Mouse (Mus musculus) lung, postnatal 0 days (tissue): ENCODE measurements around the gene Gm17374. TPM values are rescaled to one million over a fixed set of nuclear protein-coding genes. Genes with fewer than 3 reads are reported as not detected.

Experiments
- ATAC-seq: fragments of 200-750 bp; cut with Nextera tagmentation; 2 replicates; pipeline ENCODE4 v1.8.0; 2017; ENCODE audit warnings: moderate library complexity
- DNase-seq: peaks from one replicate; pipeline ENCODE4 v3.0.0-alpha.2; 2016; ENCODE audit warnings: low spot score
- H3K27ac ChIP-seq: fragments of 300-500 bp; sonication (generic); 2 replicates; pipeline ENCODE4 v1.5.1; 2014; ENCODE audit warnings: antibody characterized with exemption, mild to moderate bottlenecking, low read length, mixed read lengths
- H3K27me3 ChIP-seq: fragments of 300-500 bp; sonication (generic); replicated peaks from 2 replicates; pipeline ENCODE4 v1.6.1; 2014; ENCODE audit warnings: low read length, mixed read lengths; ENCODE audit not compliant: insufficient read depth
- H3K36me3 ChIP-seq: fragments of 300-500 bp; sonication (generic); 2 replicates; pipeline ENCODE4 v1.6.1; 2014; ENCODE audit warnings: low read length, mixed read lengths; ENCODE audit not compliant: insufficient read depth
- H3K4me1 ChIP-seq: fragments of 300-500 bp; sonication (generic); 2 replicates; pipeline ENCODE4 v1.6.1; 2014; ENCODE audit warnings: antibody characterized with exemption, low read depth, low read length, mixed read lengths; ENCODE audit not compliant: insufficient read depth
- H3K4me2 ChIP-seq: fragments of 300-500 bp; sonication (generic); replicated peaks from 2 replicates; pipeline ENCODE4 v1.6.1; 2014; ENCODE audit warnings: low read depth, mild to moderate bottlenecking, low read length, moderate library complexity, mixed read lengths
- H3K4me3 ChIP-seq: fragments of 300-500 bp; sonication (generic); 2 replicates; pipeline ENCODE4 v1.5.1; 2014; ENCODE audit warnings: low read depth, low read length
- H3K9ac ChIP-seq: fragments of 300-500 bp; sonication (generic); replicated peaks from 2 replicates; pipeline ENCODE4 v1.6.1; 2014; ENCODE audit warnings: low read depth, mild to moderate bottlenecking
- H3K9me3 ChIP-seq: fragments of 300-500 bp; sonication (generic); 2 replicates; pipeline ENCODE4 v1.6.1; 2016; ENCODE audit warnings: low read length, mixed read lengths
- CTCF ChIP-seq: IDR thresholded peaks from 2 replicates; pipeline ENCODE4 v1.5.1; 2016; ENCODE audit warnings: antibody characterized with exemption, mild to moderate bottlenecking
- EP300 ChIP-seq: IDR thresholded peaks from 2 replicates; pipeline ENCODE4 v1.6.1; 2016; ENCODE audit warnings: antibody characterized with exemption, mild to moderate bottlenecking, control low read depth
- WGBS: fragments of 180-500 bp; shearing (Covaris S2); extraction: QIAGEN DNeasy Blood & Tissue Kit; methylation state at CpG from one replicate; pipeline ENCODE4 v1.1.7; 2014; 5-methylcytosine and 5-hydroxymethylcytosine counted together
- polyA plus RNA-seq: library from polyadenylated mRNA; unstranded; fragments of >200 nt; fragmentation: Nextera tagmentation; extraction: Ambion mirVana; gene quantifications from 2 replicates; pipeline ENCODE4 v1.2.1, GENCODE M21; 2015

Gene Gm17374
- polyA plus RNA-seq, 1 experiment from 2014 or later = not detected

- no peak overlapping the region for H3K9ac ChIP-seq
- H3K4me2 ChIP-seq = no peak overlapping the region
- 79% methylated on average over 5 of the region's 5 CpGs for WGBS
Observed at GRCm38 (mm10) chr2:140202573-140202972, 50.7 kb downstream of the Gm17374 start.

More at GRCm38 (mm10) chr2:140202573-140202972, 50.7 kb downstream of the Gm17374 start:
- Histone ChIP-seq H3K27me3 (no peaks in the 10 kb centered on the region), H3K36me3 (no peaks in the 10 kb centered on the region), H3K4me1 (no peaks in the 10 kb centered on the region), H3K9me3 (no peaks in the 10 kb centered on the region), H3K4me3 (no peak overlapping the region), H3K27ac (no peak overlapping the region)
- ATAC-seq = no peak
- no peak for DNase-seq
- TF ChIP-seq CTCF (no peak), EP300 (no peak)

Other genes with a start within 250 kb of the Gm17374 start
- 13.1 and 13.3 TPM in 2 replicates for gene Tasp1, start 85.2 kb upstream of the Gm17374 start, polyA plus RNA-seq
- 12.1 and 15.1 TPM in 2 replicates for gene Esf1, start 18.5 kb downstream of the Gm17374 start, polyA plus RNA-seq
- 9.2 and 9.4 TPM in 2 replicates for gene Ndufaf5, start 18.6 kb downstream of the Gm17374 start, polyA plus RNA-seq
- not detected in 2 replicates for gene Sel1l2, start 237.7 kb downstream of the Gm17374 start, polyA plus RNA-seq
- 22.7 and 25.8 TPM in 2 replicates for gene Macrod2, start 243.3 kb downstream of the Gm17374 start, polyA plus RNA-seq